Mouse (Mus musculus) megakaryocyte, adult 5-6 weeks (primary cell): ENCODE results near the gene Sbf1. TPM values are rescaled to one million over a fixed set of nuclear protein-coding genes. Genes with fewer than 3 reads are reported as not detected.

Experiments used
- ATAC-seq: 2 replicates; pipeline ENCODE4 v1.8.0; 2016; ENCODE audit warnings: mild to moderate bottlenecking, inconsistent platforms; ENCODE audit not compliant: poor library complexity, severe bottlenecking
- total RNA-seq, 2 experiments: library from RNA; stranded (forward) in 1 of 2; stranded (reverse) in 1 of 2; fragments of 153-499, 151-499 nt in 1 of 2; fragments of 221-1000, 200-1000 nt in 1 of 2; gene quantifications; 2 replicates each; pipeline versions ENCODE4 v1.2.3 to v1.2.4; 2015 to 2017

The Sbf1 gene
- total RNA-seq, 2 experiments from 2014 or later = 53.5 to 120 TPM

DNA sequence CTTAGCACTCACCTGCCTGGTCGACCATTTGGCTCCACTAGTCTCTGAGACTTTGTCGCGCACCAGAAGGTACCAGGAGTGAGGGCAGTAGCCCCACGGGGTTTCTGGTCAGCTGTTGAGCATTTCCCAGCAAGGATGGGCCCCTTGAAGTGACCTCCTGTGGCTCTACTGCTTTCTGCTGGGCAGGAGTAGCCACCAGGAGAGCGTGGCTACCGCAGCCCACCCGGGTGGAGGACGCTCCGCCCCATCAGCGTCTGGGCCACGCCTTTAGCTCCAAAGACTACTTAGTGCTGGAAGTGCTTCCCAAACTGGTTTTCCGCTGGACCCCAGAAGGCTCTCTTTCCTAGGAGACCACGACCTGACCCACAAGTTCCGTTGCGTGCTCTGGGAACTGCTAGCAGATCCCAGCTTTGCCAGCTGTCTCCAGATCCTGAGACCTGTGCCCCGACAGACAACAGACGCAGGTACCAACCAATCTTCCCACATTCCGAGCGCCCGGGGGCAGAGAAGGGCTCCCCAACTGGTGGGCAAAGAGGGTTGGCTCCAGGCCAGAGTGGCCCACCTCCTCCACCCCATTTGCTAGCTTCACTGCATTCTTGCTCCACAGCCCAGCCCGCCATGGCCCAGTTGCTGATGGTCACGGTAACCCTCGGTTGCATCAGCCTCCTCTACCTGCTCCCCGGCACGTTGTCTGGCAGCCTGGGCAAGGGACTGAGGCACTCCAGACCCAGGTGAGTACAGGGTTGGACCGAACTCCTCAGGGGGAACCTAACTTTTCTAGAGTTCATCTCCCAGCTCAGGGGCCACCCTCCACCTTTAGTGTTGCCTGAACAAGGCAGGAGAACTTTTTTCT lies 7.8 kb upstream of the Sbf1 start, which contains the start of gene Adm2:
Gene Adm2, plus strand, starts transcription at position 51 of the 853 bp plus-strand sequence.
- no peak for ATAC-seq

DNA sequence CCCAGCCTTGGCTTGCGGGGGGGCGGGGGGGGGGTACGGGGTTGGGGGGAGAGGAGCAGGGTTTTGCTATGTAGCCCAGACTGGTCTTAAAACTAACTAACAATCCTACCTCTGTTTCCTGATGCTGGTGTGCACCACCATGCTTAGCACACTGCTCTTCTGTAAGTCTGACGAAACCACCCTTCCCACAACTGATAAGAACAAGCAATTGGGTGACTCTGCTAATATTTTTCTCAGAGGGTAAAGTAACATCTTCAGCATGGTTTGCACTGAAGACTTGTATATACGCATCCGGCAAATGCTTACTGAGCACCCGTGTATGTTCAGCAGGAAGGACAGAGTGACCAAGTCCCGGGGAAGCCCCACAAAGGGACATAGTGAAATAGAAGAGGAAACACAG lies 6.2 kb upstream of the Sbf1 start:
- ATAC-seq = peak; percentile 60

DNA sequence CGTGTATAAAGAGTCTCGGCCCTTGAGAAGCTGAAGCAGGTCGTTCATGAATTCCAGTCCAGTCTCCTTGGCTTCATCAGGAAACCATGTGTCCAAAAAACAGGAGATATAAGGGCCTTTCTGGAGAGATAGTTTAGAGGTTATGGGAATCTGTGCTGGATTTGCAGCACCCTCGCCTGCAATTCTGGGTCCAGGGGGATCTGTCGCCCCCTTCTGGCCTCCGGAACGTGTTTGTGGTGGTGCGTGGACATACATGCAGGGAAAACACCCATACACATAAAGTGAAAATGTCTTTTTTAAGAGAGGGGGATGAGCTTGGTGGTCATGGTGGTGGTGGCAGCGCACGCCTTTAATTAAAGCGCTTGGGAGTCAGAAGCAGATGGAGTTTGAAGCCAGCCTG lies 1.0 kb upstream of the Sbf1 start:
- no peak for ATAC-seq

DNA sequence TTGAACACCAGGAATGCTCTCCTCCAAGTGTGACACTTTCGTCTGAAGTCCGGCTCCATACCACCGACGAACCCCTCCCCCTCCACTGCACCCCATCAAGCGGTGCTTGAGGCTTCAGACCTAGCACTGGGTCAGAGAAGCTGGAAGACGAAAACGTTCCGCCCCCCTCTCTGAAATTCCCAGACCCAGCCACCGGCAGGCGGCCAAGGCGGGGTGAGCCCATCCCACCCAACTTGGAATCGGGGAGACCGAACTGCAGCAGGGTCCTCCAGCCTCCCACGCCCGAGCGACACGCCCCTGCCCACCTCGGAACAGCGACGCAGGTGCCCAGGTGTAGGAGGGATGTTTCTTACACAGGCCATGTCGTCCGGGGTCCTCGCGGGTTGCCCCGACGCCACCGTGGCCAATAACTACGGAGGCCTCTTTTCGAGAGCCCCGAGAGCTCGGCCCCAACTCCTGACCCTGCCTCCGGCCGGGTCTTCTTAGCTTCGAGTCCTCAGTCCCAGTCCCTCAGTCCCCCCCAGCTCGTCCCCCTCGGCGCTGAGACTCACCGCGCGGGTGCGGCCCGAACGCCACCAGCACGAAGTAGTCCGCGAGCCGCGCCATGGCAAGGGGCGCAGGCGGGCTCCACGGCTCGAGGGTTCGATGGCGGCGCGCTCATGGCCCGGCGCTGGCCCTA lies 461 bp downstream of the Sbf1 start:
- no peak for ATAC-seq

DNA sequence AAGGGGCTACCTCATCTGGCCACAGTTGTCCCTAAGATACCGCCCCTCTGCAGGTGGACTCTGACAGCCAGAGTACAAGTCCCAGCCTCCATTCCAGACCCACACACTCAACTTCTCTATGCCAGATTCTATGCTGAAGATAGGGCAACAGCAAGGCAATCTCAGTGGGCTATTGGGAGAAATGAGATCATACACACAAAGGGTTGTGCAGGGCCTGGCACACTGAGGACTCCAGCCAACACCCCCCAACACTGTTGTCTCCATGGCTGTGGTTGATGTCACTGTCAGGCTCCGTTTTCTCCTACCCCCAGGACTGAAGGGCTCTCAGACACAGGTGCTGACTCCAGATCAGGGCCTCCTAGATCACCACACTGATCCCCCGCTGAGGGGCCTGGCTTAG lies 1.0 kb downstream of the Sbf1 start:
- ATAC-seq = no peak

DNA sequence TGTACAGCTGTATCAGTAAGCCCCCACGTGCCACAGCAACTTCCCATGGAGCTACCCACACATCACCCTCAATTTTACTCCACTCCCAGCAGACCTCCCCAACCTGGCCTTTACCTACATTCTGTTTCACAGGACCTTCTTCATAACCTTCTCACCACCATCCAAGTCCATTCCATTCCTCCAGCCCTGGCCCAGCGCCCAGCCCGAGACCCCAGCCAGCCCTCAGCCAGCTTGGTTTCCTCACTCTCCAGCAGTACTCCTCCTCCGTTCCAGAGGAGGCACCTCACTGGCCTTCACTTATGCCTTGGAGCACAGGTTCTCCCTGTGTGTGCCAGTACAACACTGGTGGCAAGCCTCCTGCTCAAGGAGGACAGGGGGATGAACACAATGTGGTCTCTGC lies 1.8 kb downstream of the Sbf1 start:
- ATAC-seq = no peak

DNA sequence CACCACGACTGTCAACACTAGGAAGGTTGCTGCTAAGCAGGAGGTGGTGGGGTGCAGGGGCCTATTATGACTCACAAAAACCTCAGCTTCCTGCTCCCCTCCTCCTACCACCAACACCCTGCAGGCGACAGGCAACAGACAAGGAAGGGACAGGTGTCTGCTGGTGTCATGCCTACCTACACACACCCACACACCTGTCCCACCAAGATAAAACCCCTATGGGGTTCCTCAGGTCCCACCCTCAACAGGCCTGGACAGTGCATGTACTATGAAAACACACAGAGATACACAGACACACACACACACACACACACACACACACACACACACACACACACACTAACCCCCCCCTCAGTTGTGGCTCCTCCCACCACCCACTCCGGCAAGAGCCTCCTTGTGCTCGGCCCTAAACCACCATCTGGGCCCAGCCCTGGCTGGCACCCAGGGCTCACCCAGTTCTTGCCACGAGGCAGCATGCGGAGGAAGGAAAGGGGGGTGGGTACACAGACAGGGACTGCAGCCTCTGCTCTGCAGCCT lies 5.1 kb downstream of the Sbf1 start:
- ATAC-seq = peak; percentile 78

DNA sequence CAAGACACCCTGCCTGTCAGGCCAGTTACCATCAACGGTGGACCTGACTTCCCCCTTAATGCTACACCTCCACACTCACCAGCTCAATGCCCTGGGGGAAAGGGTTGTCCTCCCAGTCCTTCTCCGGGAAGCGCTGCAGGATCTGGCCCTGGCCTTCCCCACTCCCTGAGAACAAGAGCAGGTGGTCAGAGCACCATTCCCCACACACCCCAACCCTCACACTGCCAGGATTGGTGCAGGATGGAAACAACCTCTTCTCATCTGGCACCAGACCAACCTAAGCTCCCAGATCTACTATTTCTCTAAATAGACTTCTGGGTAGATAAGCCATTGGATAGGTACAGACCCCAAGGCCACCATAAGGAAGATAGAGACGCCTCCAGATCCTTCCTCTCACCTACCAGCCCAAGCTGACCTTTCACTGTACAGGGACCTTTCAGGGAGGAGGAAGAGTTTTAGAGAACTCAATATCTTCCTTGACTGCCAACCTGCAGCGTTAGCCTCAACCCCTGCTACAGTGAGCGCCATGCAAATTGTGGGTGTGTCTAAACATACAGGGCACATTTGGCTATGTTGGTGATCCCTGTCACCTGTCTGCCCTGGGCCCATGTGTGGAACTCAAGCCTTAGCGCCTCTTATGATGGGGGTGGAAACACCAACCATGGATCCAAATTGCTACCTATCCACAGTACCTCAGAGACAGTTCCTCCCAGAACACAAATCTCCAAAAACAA lies 6.5 kb downstream of the Sbf1 start:
- ATAC-seq = no peak

DNA sequence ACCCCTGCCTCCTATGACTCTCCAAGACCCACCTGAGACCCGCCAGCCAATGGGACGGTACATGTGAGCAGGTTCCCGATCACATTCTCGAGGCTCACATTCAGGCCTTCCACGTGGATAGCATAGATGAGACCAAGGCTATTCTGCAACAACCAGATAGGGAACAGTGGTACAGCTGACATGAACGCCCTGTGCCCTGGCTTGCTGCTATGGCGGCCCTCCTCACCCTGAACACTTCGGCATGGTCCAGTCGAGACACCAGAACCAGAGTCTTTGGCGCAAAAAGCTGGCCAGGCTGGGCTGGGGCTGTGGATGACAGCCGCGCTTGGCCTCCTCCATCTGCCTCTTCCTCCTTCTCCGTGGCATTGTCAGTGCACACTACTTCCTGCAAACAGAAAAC lies 7.7 kb downstream of the Sbf1 start:
- ATAC-seq = no peak

DNA sequence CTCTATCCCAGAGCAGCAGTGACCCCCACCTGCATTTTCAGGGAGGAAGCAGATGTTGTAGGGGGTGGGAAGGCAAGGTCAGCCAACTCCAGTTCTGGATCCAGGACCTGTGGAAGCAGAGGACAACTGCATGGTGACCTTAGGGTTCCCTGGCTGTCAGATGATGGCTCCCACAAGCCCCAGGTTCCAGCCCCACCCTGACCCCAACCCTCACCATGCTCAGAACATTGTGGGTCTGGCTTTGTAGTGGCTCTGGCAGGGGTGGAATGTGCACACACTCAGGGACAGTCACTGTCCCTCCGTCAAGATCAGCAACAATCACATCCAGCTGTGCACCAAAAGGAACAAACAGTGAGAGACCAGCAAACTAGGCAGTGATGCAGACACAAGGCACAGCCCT lies 9.1 kb downstream of the Sbf1 start:
- no peak for ATAC-seq

DNA sequence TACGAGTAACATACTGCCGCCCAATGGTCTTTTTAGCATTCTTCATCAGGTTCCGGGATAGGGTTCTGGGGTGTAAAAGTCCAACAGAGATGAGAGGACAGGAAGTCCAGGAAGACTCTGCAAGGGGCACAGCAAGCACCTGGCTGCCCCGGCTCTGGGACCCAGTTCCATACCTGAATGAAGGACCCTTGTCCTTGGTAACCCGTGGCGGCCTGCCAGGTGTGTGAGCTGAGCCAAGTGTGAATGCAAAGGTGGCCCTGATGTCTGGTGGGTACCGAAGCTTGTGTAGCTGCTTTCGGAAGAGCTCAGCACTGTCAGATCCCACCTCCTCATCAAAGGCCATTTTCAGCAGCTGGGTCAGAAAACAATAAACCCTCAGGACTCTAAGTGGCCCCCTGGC lies 14.5 kb downstream of the Sbf1 start:
- no peak for ATAC-seq

DNA sequence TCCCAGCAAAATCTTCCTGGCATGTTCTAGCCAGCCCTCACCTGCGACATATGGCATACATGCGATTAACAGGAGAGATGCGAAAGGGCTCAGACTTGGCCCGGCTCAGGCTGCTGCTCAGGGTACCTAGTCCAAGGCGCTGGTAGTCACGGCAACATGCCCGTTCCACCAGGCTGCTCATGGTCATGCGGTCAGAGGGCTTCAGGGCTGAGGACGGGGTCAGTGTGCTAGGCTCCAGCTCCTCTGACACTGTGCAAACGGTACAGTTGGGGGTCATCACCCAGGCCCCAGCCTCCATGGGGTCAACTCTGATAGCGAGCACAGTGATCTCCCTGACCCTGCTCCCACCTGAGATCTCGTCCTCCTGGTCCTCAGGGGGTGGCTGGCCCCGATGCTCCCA lies 14.9 kb downstream of the Sbf1 start:
- ATAC-seq = no peak

DNA sequence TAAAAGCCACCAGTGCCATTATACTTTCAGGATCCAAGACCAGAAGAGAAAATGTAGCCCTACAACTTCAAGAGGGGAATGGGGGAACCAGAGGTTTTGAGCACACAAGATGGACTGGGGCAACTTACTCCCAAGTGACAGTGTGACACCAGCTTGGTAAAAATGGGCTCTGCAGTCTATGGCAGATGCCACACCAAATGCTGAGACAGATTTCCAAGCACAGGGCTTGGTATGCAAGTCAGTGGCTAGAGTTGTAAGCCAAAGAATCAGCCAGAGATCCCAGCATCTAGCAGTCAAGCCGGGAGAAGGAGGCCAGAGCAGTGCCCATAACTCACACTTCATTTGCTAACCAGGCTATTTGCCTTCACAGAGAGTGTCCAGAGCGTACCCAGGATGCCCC lies 17.4 kb downstream of the Sbf1 start:
- no peak for ATAC-seq

DNA sequence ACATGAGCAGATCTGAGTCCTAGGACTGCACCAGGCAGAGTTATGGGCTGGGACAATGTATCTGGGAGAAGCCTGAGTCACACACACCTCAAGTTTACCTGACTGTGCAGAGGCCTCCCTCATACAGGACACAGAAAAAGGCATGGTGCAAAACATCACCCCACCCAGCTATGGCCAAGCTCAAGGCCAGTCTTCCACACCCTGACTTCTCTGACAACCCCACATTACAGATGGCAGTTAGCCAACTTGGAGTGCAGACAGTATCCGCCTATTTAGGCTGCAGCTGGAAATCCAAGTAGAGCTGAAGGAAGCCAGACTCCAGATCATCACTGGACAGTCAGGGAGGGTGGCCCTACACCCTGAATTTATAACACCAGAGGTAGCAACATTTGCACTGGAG lies 18.6 kb downstream of the Sbf1 start:
- ATAC-seq = no peak

DNA sequence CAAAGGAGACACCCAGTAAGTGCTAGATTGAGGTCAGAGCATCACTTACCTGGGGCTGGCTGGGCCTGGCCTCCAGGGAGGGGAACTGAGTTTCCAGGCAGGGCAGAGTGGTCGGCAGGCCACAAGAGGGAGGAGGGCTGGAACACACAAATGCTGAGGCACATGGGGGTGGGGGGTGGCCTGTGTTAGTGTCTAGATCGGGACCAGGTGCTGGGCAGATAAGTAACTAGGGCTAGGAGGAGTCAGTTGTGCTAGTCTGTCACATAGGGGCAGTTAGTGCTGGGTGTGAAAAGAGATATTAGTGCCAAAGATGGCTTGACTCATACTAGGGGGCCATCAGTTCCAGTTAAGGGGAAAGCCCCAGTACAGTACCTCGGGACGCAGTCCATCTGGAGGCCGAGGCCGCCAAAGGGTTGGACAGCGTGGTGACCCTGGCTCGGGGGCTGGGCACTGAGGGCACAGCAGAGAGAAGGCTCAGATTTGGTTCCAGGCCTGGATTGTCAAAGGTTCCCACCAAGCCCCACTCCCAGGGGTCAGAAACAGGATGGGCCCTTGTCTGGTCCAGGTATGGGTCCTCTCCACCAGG lies 19.4 kb downstream of the Sbf1 start:
- ATAC-seq = no peak

DNA sequence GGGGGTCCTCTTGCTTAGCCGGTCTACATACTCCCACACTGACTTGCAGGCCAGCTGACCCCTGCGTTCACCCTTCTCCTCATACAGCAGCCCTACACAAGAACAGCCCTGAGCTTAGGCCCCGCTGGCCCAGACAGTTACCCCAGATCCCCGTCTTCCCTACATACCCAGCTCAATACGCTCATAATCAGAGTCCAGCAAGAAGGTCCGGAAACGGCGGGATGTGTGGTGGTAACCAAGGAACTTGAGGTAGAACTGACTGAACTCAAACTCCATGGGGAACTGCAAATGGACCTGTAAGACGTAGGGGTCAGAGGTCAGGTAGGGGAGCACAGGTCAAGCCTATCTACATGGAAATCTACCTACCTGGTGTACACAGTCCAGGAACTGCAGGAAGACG lies 21.3 kb downstream of the Sbf1 start:
- ATAC-seq = no peak

DNA sequence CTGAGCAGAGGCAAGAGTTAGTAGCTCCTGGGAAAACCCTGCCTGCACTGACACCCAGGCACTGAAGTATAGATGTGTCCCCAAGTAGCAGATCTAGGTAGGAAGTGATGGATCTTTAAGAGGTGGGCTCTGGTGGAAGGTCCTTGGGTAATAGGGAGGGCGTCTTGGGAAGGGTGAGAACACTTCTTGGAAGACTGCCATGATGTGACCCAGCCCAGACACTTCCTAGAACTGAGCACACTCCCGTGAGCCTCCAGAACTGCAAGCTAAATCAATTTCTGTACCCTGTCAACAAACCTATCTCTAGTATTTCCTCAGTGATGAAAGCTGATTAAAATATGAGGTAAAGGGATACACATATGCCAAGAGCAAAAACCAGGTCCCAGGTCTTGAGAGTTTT lies 22.3 kb downstream of the Sbf1 start:
- no peak for ATAC-seq

DNA sequence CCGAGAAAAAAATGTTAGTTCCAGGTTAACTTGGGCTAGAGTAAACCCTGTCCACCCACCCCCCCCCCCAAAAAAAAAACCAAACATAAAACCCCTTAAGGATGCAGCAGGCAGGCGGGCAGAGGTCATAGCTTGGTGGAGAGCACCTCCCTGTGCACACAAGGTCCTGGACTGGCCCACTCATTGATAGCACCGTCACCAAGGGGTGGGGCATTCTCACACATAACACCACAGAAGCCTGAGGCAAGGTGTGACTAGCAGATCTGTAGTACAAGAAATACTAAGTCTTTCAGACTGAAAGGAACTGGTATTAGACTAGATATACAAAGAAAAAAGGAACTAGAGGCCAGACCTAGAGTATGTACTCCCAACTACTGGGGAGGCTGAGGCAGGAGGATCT lies 23.6 kb downstream of the Sbf1 start:
- ATAC-seq = no peak

DNA sequence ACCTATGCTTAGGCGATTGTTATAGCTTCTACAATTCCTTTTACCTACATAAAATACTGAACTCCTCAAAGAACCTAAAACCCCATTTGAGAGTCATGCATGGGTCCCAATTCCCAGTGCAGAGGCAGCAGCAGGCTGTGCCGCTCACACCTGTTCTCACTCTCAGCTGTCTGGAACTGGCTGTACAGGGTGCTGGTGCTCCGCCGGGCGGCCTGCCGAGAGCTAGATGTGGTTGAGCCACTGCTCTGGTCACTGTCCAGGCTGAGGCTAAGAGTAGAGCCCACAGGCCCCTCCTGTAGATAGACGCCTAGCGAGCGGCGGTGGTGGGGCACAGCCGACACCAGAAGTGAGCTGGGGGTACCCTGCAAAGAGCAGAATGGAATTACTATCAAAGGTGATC lies 25.7 kb downstream of the Sbf1 start:
- no peak for ATAC-seq

DNA sequence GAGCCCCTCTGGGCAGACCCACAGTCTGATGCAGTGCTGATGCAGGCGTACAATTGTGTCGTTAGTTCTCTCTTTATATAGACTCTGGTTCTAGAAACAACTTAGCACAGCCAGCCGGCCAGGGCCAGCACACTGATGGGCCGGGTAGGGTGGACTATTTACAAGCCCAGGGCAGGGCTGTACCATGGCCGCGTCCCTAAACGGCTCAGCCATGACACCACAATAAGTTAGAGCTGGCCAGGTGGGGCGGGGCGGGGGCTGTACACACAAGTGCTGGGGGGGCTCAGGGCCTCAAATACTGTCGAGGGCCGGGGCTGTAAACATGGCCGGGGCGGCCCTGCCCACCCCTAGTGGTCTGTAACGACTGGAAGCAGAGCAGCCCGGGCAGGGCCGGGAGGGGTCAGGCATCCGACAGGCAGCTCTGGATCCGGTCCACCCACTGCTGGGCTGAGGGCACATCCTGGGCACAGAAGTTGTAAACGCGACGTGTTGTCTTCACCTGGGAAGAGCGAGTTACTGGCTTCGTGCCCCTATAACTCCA lies 26.8 kb downstream of the Sbf1 start:
- ATAC-seq = no peak

DNA sequence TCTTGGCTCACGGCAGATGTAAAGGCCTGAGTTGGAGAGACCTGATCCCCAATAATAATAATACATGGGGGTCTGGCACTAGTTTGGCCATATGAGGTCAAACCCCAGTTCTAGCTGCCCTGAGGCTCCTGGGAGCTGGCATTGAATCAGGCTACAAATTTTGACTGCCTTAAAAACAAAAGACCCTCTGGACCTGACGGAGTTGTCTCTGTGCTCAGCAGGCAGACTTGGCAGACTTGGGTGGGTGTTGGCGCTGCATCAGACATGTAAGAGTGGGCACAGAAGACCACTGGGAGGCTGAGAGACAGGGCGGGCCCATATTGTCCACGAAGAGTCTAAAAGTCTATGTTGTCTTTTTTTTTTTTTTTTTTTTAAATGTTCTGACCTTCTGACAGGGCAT lies 28.5 kb downstream of the Sbf1 start:
- no peak for ATAC-seq
